Mouse (Mus musculus): ENCODE data around the gene Stat5a. TPM values are rescaled to one million over a fixed set of nuclear protein-coding genes. Genes with fewer than 3 reads are reported as not detected.

Gene Stat5a
- total RNA-seq, 2 experiments from 2014 or later, result 28.9 to 33.7 TPM

GRCm38 (mm10) chr11:100930611-100931010 lies 71.5 kb downstream of the Stat5a start:
- ATAC-seq (replicated peaks; ENCODE audit: poor library complexity, severe bottlenecking), result no peak

- peak; percentile 60 for ATAC-seq (replicated peaks; ENCODE audit: poor library complexity, severe bottlenecking)
Observed at GRCm38 (mm10) chr11:100931254-100931921, 72.2 kb downstream of the Stat5a start.

Other genes starting within 250 kb of the Stat5a start
- gene Nkiras2, start 240.1 kb upstream of the Stat5a start, total RNA-seq (2014; fragmentation: Nextera tagmentation), result 30.0 and 34.2 TPM in 2 replicates
- 14.2 and 16.9 TPM in 2 replicates for gene Nkiras2, start 240.1 kb upstream of the Stat5a start, total RNA-seq (2017)
- 80.5 and 129 TPM in 2 replicates for gene Dnajc7, start 239.2 kb upstream of the Stat5a start, total RNA-seq (2014; fragmentation: Nextera tagmentation)
- 90.1 and 115 TPM in 2 replicates for gene Dnajc7, start 239.2 kb upstream of the Stat5a start, total RNA-seq (2017)
- not detected in 2 replicates for gene Zfp385c, start 166.9 kb upstream of the Stat5a start, total RNA-seq (2014; fragmentation: Nextera tagmentation)
- gene Zfp385c, start 166.9 kb upstream of the Stat5a start, total RNA-seq (2017), result 0.26 TPM in 1 of 2 replicates, not detected in the other
- gene Dhx58, start 155.1 kb upstream of the Stat5a start, total RNA-seq (2014; fragmentation: Nextera tagmentation), result 4.7 and 13.9 TPM in 2 replicates
- gene Dhx58, start 155.1 kb upstream of the Stat5a start, total RNA-seq (2017), result 8.2 and 17.3 TPM in 2 replicates
- 50.0 and 54.4 TPM in 2 replicates for gene Kat2a, start 146.9 kb upstream of the Stat5a start, total RNA-seq (2014; fragmentation: Nextera tagmentation)
- 26.0 and 34.5 TPM in 2 replicates for gene Kat2a, start 146.9 kb upstream of the Stat5a start, total RNA-seq (2017)
- gene Hspb9, start 145.5 kb upstream of the Stat5a start, total RNA-seq (2014; fragmentation: Nextera tagmentation), result not detected in 2 replicates
- not detected in 2 replicates for gene Hspb9, start 145.5 kb upstream of the Stat5a start, total RNA-seq (2017)
- 116 and 132 TPM in 2 replicates for gene Rab5c, start 121.1 kb upstream of the Stat5a start, total RNA-seq (2014; fragmentation: Nextera tagmentation)
- gene Rab5c, start 121.1 kb upstream of the Stat5a start, total RNA-seq (2017), result 103 and 113 TPM in 2 replicates
- not detected in 2 replicates for gene Kcnh4, start 99.4 kb upstream of the Stat5a start, total RNA-seq (2014; fragmentation: Nextera tagmentation)
- not detected in 2 replicates for gene Kcnh4, start 99.4 kb upstream of the Stat5a start, total RNA-seq (2017)
- not detected in 2 replicates for gene Hcrt, start 96.4 kb upstream of the Stat5a start, total RNA-seq (2014; fragmentation: Nextera tagmentation)
- not detected in 2 replicates for gene Hcrt, start 96.4 kb upstream of the Stat5a start, total RNA-seq (2017)
- 1.8 and 1.9 TPM in 2 replicates for gene Ghdc, start 88.4 kb upstream of the Stat5a start, total RNA-seq (2014; fragmentation: Nextera tagmentation)
- 3.1 and 3.4 TPM in 2 replicates for gene Ghdc, start 88.4 kb upstream of the Stat5a start, total RNA-seq (2017)
- gene Stat5b, start 8.6 kb upstream of the Stat5a start, total RNA-seq (2014; fragmentation: Nextera tagmentation), result 35.5 and 40.5 TPM in 2 replicates
- 36.8 and 37.1 TPM in 2 replicates for gene Stat5b, start 8.6 kb upstream of the Stat5a start, total RNA-seq (2017)
- gene Stat3, start 80.2 kb downstream of the Stat5a start, total RNA-seq (2014; fragmentation: Nextera tagmentation), result 51.6 and 54.7 TPM in 2 replicates
- 52.1 and 80.7 TPM in 2 replicates for gene Stat3, start 80.2 kb downstream of the Stat5a start, total RNA-seq (2017)
- 1.1 and 1.5 TPM in 2 replicates for gene Cavin1, start 111.5 kb downstream of the Stat5a start, total RNA-seq (2014; fragmentation: Nextera tagmentation)
- gene Cavin1, start 111.5 kb downstream of the Stat5a start, total RNA-seq (2017), result 0.93 and 1.6 TPM in 2 replicates
- 42.7 and 66.2 TPM in 2 replicates for gene Atp6v0a1, start 150.1 kb downstream of the Stat5a start, total RNA-seq (2014; fragmentation: Nextera tagmentation)
- gene Atp6v0a1, start 150.1 kb downstream of the Stat5a start, total RNA-seq (2017), result 16.8 and 17.9 TPM in 2 replicates
- gene Naglu, start 210.7 kb downstream of the Stat5a start, total RNA-seq (2014; fragmentation: Nextera tagmentation), result 9.3 and 15.7 TPM in 2 replicates
- gene Naglu, start 210.7 kb downstream of the Stat5a start, total RNA-seq (2017), result 12.7 and 13.7 TPM in 2 replicates
- 1.5 and 12.9 TPM in 2 replicates for gene Hsd17b1, start 219.1 kb downstream of the Stat5a start, total RNA-seq (2014; fragmentation: Nextera tagmentation)
- gene Hsd17b1, start 219.1 kb downstream of the Stat5a start, total RNA-seq (2017), result 7.4 and 8.2 TPM in 2 replicates
- gene Coasy, start 223.2 kb downstream of the Stat5a start, total RNA-seq (2014; fragmentation: Nextera tagmentation), result 26.8 and 35.8 TPM in 2 replicates
- gene Coasy, start 223.2 kb downstream of the Stat5a start, total RNA-seq (2017), result 30.5 and 32.2 TPM in 2 replicates
- 76.1 and 81.6 TPM in 2 replicates for gene Mlx, start 227.9 kb downstream of the Stat5a start, total RNA-seq (2014; fragmentation: Nextera tagmentation)
- gene Mlx, start 227.9 kb downstream of the Stat5a start, total RNA-seq (2017), result 68.2 and 82.4 TPM in 2 replicates
- 51.8 and 62.8 TPM in 2 replicates for gene Psmc3ip, start 236.1 kb downstream of the Stat5a start, total RNA-seq (2014; fragmentation: Nextera tagmentation)
- 42.9 and 63.5 TPM in 2 replicates for gene Psmc3ip, start 236.1 kb downstream of the Stat5a start, total RNA-seq (2017)